Mouse (Mus musculus): Measurements from ENCODE around the gene Syce1l.

Syce1l gene

DNA sequence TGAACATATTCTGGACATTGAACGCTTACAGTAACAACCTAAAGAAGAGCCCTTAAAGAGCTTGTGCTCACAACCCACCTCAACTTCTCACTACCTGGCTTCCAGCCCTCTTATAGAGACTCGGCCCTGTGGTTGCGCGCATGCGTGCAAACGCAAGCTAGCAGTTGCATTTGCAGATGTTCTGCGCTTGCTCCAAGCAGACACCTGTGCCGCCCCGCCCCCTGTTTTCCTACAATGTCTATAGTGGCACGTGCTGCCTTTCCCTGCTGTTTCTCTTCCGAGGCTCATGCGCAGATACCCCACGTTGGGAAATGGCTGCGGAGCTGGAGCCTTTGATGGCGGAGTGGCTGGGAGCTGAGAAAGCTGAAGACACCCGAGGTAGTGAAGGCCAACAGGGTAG lies at the start of gene Syce1l:
TSS of gene Syce1l (plus strand) at position 288 of the 400 bp plus-strand sequence.
- DNase-seq (ENCODE audit: low spot score), result no peak

DNA sequence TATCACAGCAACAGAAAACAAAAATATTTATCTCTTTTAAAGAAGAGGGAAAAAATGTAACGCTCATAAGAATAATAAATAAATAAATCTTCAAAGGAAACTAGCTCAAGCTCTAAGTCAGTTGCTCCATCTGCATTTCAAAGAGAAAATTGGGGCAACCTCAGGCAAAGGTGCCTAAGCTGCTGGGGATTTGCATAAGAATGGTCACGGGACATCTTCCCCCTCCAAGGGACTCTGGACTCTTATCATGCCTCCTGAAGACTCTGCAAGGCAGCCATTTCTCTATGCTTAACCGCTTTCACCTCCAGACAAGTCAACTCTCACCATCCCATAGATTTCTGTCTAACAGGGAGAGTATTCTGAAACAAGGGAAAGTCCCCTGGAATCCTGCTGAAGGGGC lies 44.6 kb upstream of the Syce1l start:
- no peak for DNase-seq (ENCODE audit: low spot score)

DNA sequence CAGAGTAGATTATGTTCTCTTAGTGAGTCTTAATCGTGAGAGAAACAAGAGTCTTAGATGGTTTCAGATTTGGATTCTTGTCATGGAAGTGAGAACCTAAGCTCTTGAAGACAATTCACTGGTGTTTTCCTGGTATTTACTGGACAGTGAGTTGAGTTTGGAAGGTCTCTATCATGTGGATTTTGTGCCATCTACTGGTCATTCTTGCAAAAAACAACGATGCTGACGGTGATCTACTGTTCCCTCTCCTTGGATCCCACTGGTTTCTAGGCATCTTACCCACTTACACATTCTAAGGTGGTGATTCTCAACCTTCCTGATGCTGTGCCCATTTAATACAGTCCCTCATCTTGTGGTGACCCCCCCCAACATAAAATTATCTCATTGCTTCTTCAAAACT lies 10.4 kb upstream of the Syce1l start:
- peak; percentile 82 for DNase-seq (ENCODE audit: low spot score)

DNA sequence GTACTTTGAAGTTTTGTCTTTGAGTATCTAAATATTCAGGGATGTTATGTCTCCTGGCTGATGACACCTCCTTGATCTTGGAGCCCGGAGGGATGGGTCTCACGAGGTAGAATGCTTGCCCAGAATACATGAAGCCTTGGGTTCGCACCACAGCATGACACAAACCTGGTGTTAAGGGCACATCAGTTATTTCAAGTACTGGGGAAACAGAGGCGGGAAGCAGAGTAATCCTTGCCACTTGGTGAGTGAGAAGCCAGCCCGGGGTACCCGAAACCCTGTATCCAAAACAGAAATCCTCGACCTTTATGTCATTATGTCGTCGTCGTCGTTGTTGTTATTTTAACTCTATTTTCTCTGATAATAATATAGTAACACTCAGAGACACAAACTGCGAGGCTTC lies 8.9 kb upstream of the Syce1l start:
- DNase-seq (ENCODE audit: low spot score), result no peak

DNA sequence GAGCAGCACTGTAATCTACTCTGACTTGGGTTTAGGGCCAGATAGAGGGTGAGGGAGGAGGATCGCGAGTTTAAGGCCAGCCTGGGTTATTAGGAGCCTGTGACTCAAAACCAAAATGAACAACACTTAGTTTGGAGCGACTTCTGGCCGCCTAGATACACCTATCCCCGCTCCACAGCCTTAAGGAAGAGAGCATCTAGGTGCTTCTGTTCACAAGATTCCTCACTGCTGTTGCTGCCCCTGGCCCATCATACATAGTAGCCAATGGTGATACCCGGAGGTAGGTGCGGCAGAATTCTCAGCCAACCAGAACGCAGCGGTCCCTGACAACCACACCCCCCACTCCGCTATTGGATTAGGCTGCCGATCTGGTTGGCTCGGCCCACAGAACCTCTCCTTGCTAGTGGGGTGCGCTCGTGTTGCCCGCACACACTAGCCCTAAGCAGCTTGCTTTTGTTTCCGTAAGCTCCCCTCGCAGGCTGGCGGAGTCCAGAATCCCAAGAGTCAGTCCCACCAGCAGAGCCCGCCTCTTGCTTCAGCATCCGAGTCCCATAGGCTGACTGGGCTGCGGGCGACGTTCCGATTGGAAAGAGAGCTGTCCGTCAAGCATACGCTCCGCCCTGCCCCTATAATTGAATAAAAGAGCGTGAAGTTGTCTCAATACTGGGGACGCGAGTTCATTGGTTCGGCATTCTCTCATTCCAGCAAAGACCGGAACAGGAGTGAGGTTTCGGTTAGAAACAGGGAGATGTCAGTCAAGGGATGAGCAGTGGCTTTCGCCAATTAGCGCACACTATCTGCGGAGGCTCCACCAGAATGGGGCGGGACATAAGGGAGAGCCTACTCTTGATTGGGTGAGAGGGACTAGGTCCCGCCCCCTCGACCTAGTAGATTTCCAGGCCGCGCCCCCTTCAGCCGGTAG lies 8.1 kb upstream of the Syce1l start, which contains the start of gene Mon1b:
TSS of gene Mon1b (plus strand) at position 918 of the 922 bp plus-strand sequence.
- peak; percentile 100 for DNase-seq (ENCODE audit: low spot score)

DNA sequence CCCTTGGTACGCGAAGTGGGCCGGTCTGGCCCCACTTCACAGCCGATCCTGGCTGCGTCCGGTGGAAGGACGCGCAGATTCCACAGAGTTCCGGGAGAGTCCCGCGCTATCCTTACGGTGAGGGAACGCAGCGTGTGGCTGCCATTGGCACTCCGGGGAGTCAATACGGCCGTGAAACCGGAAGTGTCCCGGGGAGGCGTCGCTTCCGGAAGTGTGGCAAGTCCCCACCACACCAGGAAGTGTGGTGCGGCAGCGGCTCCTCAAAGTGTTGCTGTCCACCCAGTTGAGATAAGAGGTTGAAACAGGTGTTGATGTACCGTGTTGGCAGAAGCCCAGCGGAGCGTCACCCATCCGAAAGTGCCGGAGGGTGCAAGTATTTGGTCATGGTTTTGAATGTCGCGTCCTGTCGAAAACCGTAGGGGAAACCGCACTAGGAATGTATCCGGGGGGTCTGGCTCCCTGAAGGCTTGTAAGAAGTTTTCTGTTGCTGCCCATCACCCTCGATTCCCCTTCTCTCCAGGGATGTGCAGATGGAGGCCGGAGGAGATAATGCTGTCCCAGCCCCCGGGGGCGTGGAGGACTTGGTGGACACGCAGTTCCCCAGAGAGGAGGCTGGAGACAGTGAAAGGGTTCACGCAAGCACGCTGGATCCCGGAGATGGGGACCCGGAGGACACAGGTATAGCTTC lies 7.3 kb upstream of the Syce1l start:
- no peak for DNase-seq (ENCODE audit: low spot score)

DNA sequence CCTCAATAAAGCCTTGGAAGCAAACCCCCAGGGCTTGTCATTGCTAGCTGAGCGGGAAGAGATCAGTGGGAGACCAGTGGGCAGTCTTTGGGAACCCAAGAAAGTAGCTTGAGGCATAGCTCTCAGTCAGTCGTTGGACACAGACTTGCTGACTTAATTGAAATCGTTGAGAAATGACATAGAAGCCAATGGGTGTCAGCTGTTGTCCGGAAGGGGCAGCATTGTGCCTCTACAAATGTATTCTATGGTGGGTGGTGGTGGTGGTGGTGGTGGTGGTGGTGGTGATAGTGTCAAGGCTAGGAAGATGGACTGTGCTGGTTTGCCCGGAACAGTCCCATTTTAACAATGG lies 6.8 kb upstream of the Syce1l start:
- peak; percentile 21 for DNase-seq (ENCODE audit: low spot score)

DNA sequence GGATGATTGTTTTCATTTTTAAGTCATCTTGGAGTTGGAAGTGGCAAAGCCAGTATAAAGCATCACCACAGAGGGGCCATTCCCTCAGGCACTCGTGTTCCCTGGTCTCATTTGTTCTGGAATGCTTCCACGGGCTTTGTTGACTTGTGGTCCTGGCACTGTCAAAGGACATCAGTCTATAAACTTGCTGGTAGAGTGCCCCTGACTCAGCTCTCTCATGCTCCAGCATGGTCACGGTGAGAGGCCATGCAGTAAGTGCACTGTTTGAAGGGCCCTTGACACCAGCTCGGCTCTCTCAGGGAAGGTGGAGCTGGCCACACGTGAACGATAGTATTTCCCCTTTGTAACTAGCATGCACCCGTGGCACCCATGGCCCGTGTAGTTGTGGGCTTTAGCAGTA lies 2.7 kb upstream of the Syce1l start:
- no peak for DNase-seq (ENCODE audit: low spot score)

DNA sequence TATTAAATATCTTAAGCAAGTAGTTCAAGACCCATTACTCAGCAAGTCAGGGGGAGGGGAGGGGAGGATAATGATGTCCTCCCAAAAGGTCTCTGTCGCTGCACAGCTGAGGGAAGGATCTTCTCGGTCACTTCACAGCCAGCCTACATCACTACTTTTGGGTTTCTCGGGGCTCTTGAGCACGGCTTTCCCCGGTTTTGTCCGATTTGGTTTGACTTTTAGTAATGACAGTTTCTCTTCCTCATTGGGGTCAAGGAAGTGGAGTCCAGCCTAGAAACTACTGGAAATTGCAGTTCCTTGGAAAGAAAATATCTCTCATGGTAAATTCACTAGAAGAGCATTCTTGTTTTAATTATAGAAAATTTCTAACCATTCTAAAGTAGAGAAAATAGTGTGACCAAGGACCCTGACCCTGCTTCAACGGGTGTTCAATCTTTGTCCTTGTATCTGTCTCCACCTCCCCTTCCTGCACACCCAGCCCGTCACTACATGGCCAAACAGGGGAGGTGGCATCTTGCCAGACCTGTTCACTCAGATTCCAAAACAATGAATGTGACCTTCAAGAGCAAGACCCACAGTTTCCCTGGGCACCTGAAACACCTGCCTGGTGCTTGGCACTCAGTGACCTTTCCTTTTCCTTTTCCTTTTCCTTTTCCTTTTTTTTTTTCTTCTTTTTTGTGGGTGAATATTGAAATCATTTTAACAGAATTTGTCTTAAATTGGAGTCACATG lies 632 bp downstream of the Syce1l start:
- DNase-seq (ENCODE audit: low spot score), result no peak

DNA sequence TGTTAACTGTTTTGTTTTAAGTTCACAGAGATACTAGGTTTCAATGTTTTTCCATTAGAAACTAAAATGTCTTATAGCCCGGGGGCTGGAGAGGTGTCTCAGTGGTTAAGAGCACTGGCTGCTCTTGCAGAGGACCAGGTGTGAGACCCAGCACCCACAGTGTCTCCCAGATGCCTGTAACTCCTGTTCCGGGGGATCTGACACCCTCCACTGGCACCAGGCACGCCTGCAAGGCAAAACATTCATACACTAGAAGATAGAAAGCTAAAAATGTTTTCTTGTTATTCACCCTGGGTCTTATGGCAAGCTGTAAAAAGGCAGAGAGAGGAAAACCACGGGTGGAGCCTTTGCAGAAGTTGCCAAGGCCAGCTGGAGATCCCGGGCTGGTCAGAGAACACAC lies 2.2 kb downstream of the Syce1l start:
- no peak for DNase-seq (ENCODE audit: low spot score)

DNA sequence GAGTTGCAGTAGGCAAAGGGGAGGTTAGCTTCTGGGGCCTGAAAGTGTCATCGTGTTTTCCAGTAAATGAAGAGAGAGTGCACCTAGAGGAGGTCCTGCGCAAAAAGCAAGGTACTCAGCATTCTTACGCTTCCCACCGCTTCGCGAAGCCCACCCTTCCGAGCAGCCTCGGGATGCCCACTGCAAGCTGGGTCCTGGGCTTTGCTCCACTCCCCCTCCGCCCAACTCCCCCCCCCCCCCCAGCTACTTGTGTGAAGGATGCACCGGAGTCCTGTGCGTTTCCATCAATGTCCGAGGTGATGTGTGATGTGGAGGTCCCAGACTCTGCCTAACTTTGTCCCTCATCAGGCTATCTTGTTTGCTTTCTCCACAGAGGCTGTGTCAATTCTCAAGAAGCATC lies 9.4 kb downstream of the Syce1l start:
- DNase-seq (ENCODE audit: low spot score), result no peak

DNA sequence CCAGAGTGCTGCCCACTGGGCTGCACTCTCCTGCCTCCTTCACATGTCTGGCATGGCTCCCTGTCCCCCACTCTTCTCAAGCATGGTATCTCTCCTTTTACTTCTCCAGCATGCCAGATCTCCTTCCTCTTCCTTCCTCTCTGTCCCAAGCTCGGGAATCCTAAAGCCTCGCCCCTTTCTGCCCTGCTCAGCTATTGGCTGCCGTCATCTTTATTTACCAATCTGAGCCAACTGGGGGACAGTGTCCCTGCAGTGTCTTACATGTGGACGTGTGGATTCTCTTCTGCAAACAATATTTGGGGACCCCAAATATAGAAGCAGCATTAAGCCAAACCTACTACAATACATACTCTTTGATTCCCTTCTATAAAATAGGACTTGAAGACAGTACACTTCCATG lies 10.1 kb downstream of the Syce1l start:
- DNase-seq (ENCODE audit: low spot score), result no peak

DNA sequence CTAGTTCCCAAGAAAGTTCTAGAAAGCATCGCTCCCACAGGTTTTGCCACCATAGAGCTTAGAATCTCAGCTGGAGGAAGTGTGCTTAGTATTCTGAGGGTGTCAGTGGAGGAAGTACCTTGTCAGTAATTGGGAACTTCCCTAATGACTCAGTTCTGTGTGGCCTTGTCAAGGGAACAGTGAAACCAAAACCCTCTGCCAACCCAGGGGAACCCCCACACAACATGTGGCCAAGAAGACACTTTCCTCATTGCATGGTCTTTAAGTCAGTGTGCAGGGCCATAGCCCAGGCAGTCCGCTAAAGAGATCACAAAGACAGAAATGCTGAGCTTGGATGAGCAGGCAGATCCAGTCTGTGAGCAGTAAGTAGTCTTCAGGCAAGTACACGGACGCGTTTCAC lies 13.1 kb downstream of the Syce1l start:
- DNase-seq (ENCODE audit: low spot score), result no peak

DNA sequence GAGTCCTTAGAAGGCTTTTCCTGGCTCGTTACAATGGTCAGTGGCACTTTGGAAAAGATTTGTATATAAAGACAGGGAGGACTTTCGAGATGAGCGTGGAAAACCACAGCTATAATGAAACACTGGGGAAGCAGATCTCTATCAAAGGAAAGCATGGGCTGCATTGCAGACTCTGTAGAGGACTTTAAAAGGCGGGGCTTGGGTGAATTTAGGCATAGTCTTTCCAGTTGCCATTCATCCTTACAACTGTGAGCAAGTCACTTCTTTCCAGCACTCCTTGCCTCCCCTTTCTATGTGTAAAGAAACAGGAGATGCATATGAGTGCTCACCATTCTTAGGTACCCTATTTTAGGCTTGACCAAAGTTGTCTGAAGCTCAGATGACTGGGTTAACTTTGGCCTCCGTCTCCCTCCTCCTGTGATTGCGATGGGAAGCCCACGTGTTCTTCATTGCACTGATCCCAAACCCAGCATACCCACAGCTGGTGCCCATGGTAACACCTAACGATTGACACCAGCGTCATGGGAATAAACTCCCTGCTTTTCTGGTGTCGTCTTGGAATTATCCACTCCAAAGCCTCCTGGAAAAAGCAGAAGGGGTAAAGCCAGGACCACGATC lies 13.8 kb downstream of the Syce1l start:
- DNase-seq (ENCODE audit: low spot score), result no peak

DNA sequence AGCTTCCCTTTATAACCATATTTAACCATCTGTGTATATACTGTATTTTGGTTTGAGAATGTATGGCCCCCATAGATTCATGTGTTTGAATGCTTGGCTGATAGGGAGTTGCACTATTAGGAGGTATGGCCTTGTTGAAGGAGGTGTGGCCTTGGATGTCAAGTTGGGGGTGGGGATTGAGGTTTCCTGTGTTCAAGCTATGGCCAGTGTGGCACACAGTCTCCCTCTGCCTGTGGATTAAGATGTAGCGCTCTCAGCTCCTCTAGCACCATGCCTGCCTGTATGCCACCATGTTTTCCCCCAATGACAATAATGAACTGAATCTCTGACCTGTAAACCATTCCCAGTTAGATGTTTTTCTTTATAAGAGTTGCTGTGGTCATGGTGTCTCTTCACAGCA lies 17.1 kb downstream of the Syce1l start:
- DNase-seq (ENCODE audit: low spot score), result no peak

DNA sequence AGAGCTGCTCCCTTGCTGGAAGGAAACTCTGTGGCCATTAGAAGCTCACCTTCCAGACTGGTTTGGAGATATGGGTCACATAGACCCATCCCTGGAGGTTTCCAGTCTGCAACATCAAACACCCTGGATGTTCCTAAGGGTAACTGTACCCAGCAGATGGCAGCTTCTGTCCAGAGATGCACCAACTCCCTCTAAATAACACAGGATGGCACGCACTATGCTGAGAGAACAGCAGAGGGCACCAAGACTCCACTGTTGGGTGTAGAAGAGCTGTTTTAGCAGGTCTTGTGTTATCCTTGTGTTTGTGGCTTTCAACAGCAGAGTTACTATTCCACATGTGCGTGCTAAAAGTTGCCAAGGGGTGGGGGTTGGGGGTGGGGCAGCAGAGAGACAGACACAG lies 21.5 kb downstream of the Syce1l start:
- peak; percentile 84 for DNase-seq (ENCODE audit: low spot score)

DNA sequence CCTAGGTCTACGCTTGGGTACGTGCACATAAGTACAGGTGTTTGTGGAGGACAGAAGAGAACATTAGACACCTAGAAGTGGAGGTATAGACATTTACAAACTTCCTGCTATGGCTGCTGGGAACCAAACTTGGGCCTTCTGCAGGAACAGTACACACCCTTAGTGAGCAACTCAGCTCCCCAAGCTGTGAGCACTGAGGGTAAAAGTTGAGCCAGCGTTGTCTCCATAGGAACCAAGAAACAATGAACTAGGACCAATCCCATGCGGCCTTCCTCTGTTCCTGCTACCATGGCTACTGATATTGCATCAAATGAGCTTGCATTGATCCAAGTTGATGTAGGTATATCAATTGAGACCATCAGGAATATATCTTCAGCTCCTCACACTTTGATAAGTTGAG lies 22.0 kb downstream of the Syce1l start:
- DNase-seq (ENCODE audit: low spot score), result no peak

DNA sequence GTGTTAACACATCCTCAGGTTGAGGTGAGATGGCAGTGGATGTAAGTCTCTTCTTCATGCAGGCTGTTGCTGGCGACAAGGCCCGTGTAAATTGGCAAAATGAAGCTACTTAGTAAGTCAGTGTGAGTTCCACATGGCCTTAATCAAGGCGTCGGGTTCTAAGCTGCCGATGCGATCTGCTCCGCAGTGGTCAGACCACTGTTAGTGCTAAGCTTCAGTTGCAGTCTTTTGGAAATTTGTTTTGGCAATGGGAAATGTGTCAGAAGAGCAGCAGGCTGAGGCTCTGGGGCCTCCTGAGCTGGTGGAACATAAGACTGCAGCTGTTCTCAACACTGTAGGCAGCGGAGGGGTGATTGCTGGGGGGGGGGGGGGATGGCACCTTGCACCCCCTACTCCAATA lies 22.9 kb downstream of the Syce1l start:
- DNase-seq (ENCODE audit: low spot score), result no peak

DNA sequence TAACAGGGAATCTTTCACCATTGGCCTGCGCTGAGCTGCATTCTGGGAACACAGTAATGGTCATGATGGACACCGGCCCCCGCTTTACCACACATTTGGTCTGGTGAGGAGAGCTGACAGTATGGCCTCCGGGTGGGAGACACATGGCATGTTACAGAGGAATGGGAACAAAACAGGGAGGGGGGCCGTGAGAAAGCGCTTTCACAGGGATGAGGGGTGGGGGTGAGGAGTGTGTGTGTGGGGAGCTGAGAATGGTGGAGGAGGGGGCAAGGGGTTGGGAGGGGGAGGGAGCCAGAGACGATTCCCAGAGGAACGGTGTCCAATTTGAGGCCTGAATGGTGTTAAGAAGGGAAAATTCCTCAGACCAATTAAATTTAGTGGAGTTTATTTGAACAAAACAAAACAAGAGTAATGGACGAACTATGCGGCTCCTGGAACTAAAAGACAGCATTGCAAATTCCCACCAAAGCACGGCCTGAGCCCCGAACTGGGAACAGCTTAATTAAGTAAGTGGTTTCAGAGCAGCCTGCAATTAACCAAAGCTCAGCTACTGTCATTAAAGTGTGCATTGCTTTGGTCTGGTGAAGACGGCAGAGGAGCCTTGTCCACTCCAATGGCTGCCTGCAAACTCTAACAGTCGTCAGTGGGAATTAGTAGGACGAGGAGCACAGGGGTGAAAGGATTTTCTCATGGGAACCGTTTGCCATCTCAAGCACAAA lies 23.9 kb downstream of the Syce1l start:
- DNase-seq (ENCODE audit: low spot score), result no peak

DNA sequence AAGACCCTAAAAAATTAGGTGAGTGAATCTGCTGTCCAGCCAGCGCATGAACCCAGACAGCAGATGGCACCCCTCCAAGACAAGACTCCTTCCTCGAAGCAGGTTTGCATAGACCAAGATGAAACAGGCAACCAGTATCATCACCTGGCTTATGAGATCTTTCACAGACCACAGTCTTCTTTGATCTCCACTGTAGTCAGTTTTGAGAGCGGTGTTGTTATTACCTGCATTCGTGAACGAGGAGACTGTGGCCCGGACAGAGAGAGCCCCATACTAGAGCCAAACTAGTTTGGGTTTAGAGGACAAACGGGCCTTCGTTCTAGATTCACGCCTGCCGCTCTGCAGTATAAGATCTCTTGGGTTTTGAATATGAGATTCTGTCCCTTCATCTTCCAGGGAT lies 26.9 kb downstream of the Syce1l start:
- DNase-seq (ENCODE audit: low spot score), result no peak

DNA sequence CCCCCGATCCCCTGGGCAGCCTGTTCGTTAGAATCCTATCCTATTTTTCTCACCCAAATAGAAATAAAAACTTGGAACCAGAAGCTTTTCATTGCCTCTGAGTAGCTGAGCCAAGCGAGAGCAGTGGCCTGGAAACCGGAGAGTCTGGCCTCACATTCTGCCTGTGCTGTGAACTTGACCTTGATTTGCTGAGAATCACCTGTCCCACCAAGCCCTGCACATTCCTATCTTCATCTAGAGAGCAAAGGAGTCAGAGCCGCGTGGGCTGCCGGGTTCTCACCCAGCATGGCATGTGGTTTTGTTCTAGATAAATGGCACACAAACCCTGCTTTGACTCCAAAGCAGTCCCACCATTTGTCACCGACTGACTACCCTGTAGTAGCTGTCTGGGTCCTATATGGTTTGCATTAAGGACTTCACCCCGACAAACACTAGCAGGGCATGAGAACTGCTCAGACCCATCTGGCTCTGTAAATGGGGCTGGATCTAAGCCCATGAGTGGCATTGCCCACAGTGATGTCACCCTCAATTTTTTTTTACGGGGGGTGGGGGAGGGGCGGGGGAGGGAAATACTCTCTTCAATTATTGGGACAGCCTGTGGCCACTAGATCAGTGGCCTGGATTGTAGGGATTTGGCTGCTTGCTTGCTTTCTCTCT lies 29.7 kb downstream of the Syce1l start:
- DNase-seq (ENCODE audit: low spot score), result no peak

Data from adipocyte (in vitro differentiated cells).